Mouse (Mus musculus): Measurements from ENCODE around the gene Galnt14.

GRCm38 (mm10) chr17:73670048-73670447 is 40.2 kb downstream of the Galnt14 start:
- TF ChIP-seq CTCF (IDR thresholded peaks at IDR 0.05; ENCODE audit: borderline replicate concordance, insufficient read depth, low read depth, low read length) = no peak
- TF ChIP-seq POLR2A (IDR thresholded peaks at IDR 0.05; ENCODE audit: borderline replicate concordance, insufficient read depth, low read length) = no peak

All from cerebellum, adult 2 months (tissue).